ENCODE assay signal across 31 mouse cellular contexts in genomic region chr1:24527194-24527593, GRCm38 (mm10).
"Had no signal": no experiment of that assay in that cellular context is flagged by ENCODE, and none has a peak within 500 bp of the region (broad histone marks: within the 10 kb centered on the region; RNA-seq: fewer than 3 reads in every experiment).

No protein-coding gene starts in this region.

- H3K4me2 ChIP-seq: limb, embryonic 12.5 days; limb, embryonic 13.5 days; limb, embryonic 15.5 days; liver, embryonic 11.5 days; liver, embryonic 12.5 days; liver, embryonic 13.5 days; liver, embryonic 15.5 days; lung, embryonic 14.5 days; lung, embryonic 15.5 days; midbrain, embryonic 11.5 days; midbrain, embryonic 12.5 days; midbrain, embryonic 13.5 days; midbrain, embryonic 15.5 days had no signal

- H3K9me3 ChIP-seq: limb, embryonic 10.5 days; limb, embryonic 12.5 days; limb, embryonic 13.5 days; limb, embryonic 15.5 days; liver, embryonic 12.5 days; liver, embryonic 13.5 days; liver, embryonic 15.5 days; lung, embryonic 15.5 days; megakaryocyte, embryonic 14.5 days; midbrain, embryonic 10.5 days; midbrain, embryonic 12.5 days; midbrain, embryonic 13.5 days; midbrain, embryonic 15.5 days had no signal

- H3K9ac ChIP-seq: limb, embryonic 12.5 days; limb, embryonic 13.5 days; limb, embryonic 15.5 days; liver, embryonic 12.5 days; liver, embryonic 13.5 days; liver, embryonic 14.5 days; liver, embryonic 15.5 days; liver, postnatal 0 days; lung, embryonic 14.5 days; lung, embryonic 15.5 days; midbrain, embryonic 12.5 days; midbrain, embryonic 13.5 days; midbrain, embryonic 15.5 days had no signal

- H3K36me3 ChIP-seq: limb, embryonic 10.5 days; limb, embryonic 12.5 days; limb, embryonic 13.5 days; limb, embryonic 15.5 days; liver, embryonic 12.5 days; liver, embryonic 13.5 days; liver, embryonic 15.5 days; lung, embryonic 15.5 days; midbrain, embryonic 10.5 days; midbrain, embryonic 12.5 days; midbrain, embryonic 13.5 days; midbrain, embryonic 15.5 days had no signal

- H3K27ac ChIP-seq: limb, embryonic 10.5 days; limb, embryonic 12.5 days; limb, embryonic 13.5 days; limb, embryonic 15.5 days; liver, embryonic 12.5 days; liver, embryonic 13.5 days; liver, embryonic 14.5 days; liver, embryonic 15.5 days; lung, embryonic 15.5 days; macrophage; midbrain, embryonic 10.5 days; midbrain, embryonic 12.5 days; midbrain, embryonic 13.5 days; midbrain, embryonic 15.5 days had no signal

- DNase-seq: left cerebral cortex, postnatal 4 days; liver; liver, embryonic 13.5 days; liver, postnatal 0 days; lung, adult 18-20 months; lung, adult 2 months; lung, embryonic 14.5 days; lung, postnatal 10 days; lung, postnatal 14 days; lung, postnatal 36 days; lung, postnatal 4 days; midbrain, embryonic 14.5 days had no signal

- H3K27me3 ChIP-seq: limb, embryonic 12.5 days; limb, embryonic 13.5 days; limb, embryonic 15.5 days; liver, embryonic 12.5 days; liver, embryonic 13.5 days; liver, embryonic 15.5 days; lung, embryonic 15.5 days; megakaryocyte, embryonic 14.5 days; midbrain, embryonic 12.5 days; midbrain, embryonic 13.5 days; midbrain, embryonic 15.5 days had no signal

- ATAC-seq: liver, embryonic 12.5 days; liver, postnatal 0 days; lung, postnatal 0 days; midbrain, embryonic 13.5 days; midbrain, embryonic 15.5 days; midbrain, embryonic 16.5 days had no signal

- H3K4me1 ChIP-seq: limb, embryonic 10.5 days; limb, embryonic 12.5 days; limb, embryonic 13.5 days; limb, embryonic 15.5 days; liver, embryonic 12.5 days; liver, embryonic 13.5 days; liver, embryonic 15.5 days; lung, embryonic 15.5 days; megakaryocyte, embryonic 14.5 days; midbrain, embryonic 10.5 days; midbrain, embryonic 12.5 days; midbrain, embryonic 13.5 days; midbrain, embryonic 15.5 days had no signal

- H3K4me3 ChIP-seq: limb, embryonic 10.5 days; limb, embryonic 12.5 days; limb, embryonic 13.5 days; limb, embryonic 15.5 days; liver, embryonic 12.5 days; liver, embryonic 13.5 days; liver, embryonic 15.5 days; lung, embryonic 15.5 days; megakaryocyte, embryonic 14.5 days; midbrain, embryonic 10.5 days; midbrain, embryonic 12.5 days; midbrain, embryonic 13.5 days; midbrain, embryonic 15.5 days; myocyte had no signal
